19 mouse cellular contexts compared by ENCODE assay signal in genomic region chr8:102685023-102685422, GRCm38 (mm10).
DNase-seq lines count a peak whose midpoint lies in the region; ATAC-seq and TF ChIP-seq lines count a peak whose summit lies in the region.
"Had no signal": no experiment of that assay in that cellular context is flagged by ENCODE, and none has a peak within 500 bp of the region (broad histone marks: within the 10 kb centered on the region; RNA-seq: fewer than 3 reads in every experiment).

No protein-coding gene starts in this region.

- no peak for DNase-seq in frontal cortex, adult 2 months (ENCODE audit: extremely low spot score in 1 of 2, low spot score in 1 of 2)
- no peak for DNase-seq in layer of hippocampus, adult 2 months (ENCODE audit: low spot score in 2 of 2)
- DNase-seq in layer of hippocampus, postnatal 36 days = no peak
- DNase-seq in spleen, postnatal 4 days (ENCODE audit: low spot score in 2 of 2) = no peak
- no peak for DNase-seq in gastrocnemius, postnatal 4 days (ENCODE audit: low spot score in 2 of 2)
- DNase-seq: adrenal gland, postnatal 10 days; cerebellum, adult 18-20 months; cerebellum, postnatal 36 days; gastrocnemius, postnatal 36 days; heart, postnatal 10 days had no signal

- no peaks in the 10 kb centered on the region for H3K9me3 ChIP-seq in forebrain, embryonic 15.5 days
- H3K9me3 ChIP-seq in midbrain, embryonic 16.5 days (replicated peaks; ENCODE audit: control insufficient read depth, low read length, poor library complexity, severe bottlenecking) = no peaks in the 10 kb centered on the region
- H3K9me3 ChIP-seq: embryonic facial prominence, embryonic 10.5 days; intestine, embryonic 15.5 days; limb, embryonic 13.5 days; liver, embryonic 15.5 days had no signal

- H3K27ac ChIP-seq in layer of hippocampus, adult 2 months = peak overlapping the region; percentile 79
- H3K27ac ChIP-seq in forebrain, embryonic 15.5 days (replicated peaks) = peak overlapping the region; percentile 25
- H3K27ac ChIP-seq in midbrain, embryonic 16.5 days (ENCODE audit: low read length) = peak overlapping the region; percentile 22
- H3K27ac ChIP-seq: embryonic facial prominence, embryonic 10.5 days; intestine, embryonic 15.5 days; limb, embryonic 13.5 days; liver, embryonic 15.5 days had no signal

- no peaks in the 10 kb centered on the region for H3K36me3 ChIP-seq in forebrain, embryonic 15.5 days
- H3K36me3 ChIP-seq in midbrain, embryonic 16.5 days (ENCODE audit: control insufficient read depth, insufficient read depth, low read length) = no peaks in the 10 kb centered on the region
- H3K36me3 ChIP-seq: intestine, embryonic 15.5 days; liver, embryonic 15.5 days had no signal

- WGBS in forebrain, embryonic 15.5 days = 48% methylated on average over 11 of the region's 11 CpGs
- WGBS in midbrain, embryonic 16.5 days = 51% methylated on average over 11 of the region's 11 CpGs

- no peaks in the 10 kb centered on the region for H3K27me3 ChIP-seq in forebrain, embryonic 15.5 days
- H3K27me3 ChIP-seq in midbrain, embryonic 16.5 days (ENCODE audit: control insufficient read depth, insufficient read depth, low read depth, low read length) = no peaks in the 10 kb centered on the region
- H3K27me3 ChIP-seq: CH12.LX; intestine, embryonic 15.5 days; limb, embryonic 13.5 days; liver, embryonic 15.5 days had no signal

- peaks cover 12% of the 10 kb centered on the region for H3K4me1 ChIP-seq in forebrain, embryonic 15.5 days
- H3K4me1 ChIP-seq in midbrain, embryonic 16.5 days (ENCODE audit: control insufficient read depth, insufficient read depth, low read length) = peaks cover 6% of the 10 kb centered on the region
- H3K4me1 ChIP-seq: embryonic facial prominence, embryonic 10.5 days; intestine, embryonic 15.5 days; limb, embryonic 13.5 days; liver, embryonic 15.5 days had no signal

- ATAC-seq in frontal cortex, adult (ENCODE audit: low TSS enrichment) = peak; percentile 65; the same call in 1 of the 2 replicates
- no peak for ATAC-seq in forebrain, embryonic 15.5 days (replicated peaks)
- ATAC-seq in midbrain, embryonic 16.5 days = no peak
- ATAC-seq: intestine, embryonic 15.5 days; lung, postnatal 0 days had no signal

- no peak overlapping the region for H3K9ac ChIP-seq in forebrain, embryonic 15.5 days (replicated peaks)
- 0 out of 2 replicates have a peak overlapping the region, but pooled peaks have one; percentile 3 for H3K9ac ChIP-seq in midbrain, embryonic 16.5 days (ENCODE audit: low read depth, low read length)
- H3K9ac ChIP-seq: intestine, embryonic 15.5 days; limb, embryonic 13.5 days; liver, embryonic 15.5 days had no signal

- H3K4me2 ChIP-seq in forebrain, embryonic 15.5 days (replicated peaks) = peak overlapping the region; percentile 8
- H3K4me2 ChIP-seq in midbrain, embryonic 16.5 days (ENCODE audit: low read length) = peak overlapping the region; percentile 43
- H3K4me2 ChIP-seq: intestine, embryonic 15.5 days; limb, embryonic 13.5 days; liver, embryonic 15.5 days had no signal

- peak overlapping the region; percentile 25; the same call in 1 of the 2 replicates for H3K4me3 ChIP-seq in layer of hippocampus, adult 2 months
- peak overlapping the region; percentile 9 for H3K4me3 ChIP-seq in forebrain, embryonic 15.5 days
- peak overlapping the region; percentile 21 for H3K4me3 ChIP-seq in midbrain, embryonic 16.5 days (ENCODE audit: low read depth, low read length)
- H3K4me3 ChIP-seq: embryonic facial prominence, embryonic 10.5 days; intestine, embryonic 15.5 days; limb, embryonic 13.5 days; liver, embryonic 15.5 days had no signal

- no peak for TF ChIP-seq CTCF in layer of hippocampus, adult 2 months (conservative IDR thresholded peaks at IDR 0.05)

Comparison
In these comparisons a context has a peak if more than half of its experiments do, and no peak if none do; other contexts are left out.
1. H3K27ac ChIP-seq: peak in every context shown above with its lines; median percentile 79 in layer of hippocampus, adult 2 months; 25 in forebrain, embryonic 15.5 days; 22 in midbrain, embryonic 16.5 days.